Mouse (Mus musculus) limb, embryonic 14.5 days (tissue): ENCODE data around the gene Tiam1. TPM values are rescaled to one million over a fixed set of nuclear protein-coding genes. Genes with fewer than 3 reads are reported as not detected.

ENCODE experiments used
- ATAC-seq: fragments of 200-750 bp; cut with Nextera tagmentation; 2 replicates; pipeline ENCODE4 v1.8.0; 2017; ENCODE audit warnings: low read depth, moderate number of reproducible peaks, moderate TSS enrichment; ENCODE audit not compliant: low FRiP score
- DNase-seq: peaks from one replicate; pipeline ENCODE4 v3.0.0-alpha.2; 2015; ENCODE audit warnings: low spot score
- H3K27ac ChIP-seq: fragments of 300-500 bp; sonication (generic); replicated peaks from 2 replicates; pipeline ENCODE4 v1.5.1; 2014; ENCODE audit warnings: low read depth, mild to moderate bottlenecking, low read length, moderate library complexity, mixed read lengths
- H3K27me3 ChIP-seq: fragments of 300-500 bp; sonication (generic); 2 replicates; pipeline ENCODE4 v1.6.1; 2014; ENCODE audit warnings: low read length, mixed read lengths; ENCODE audit not compliant: control insufficient read depth, insufficient read depth
- H3K36me3 ChIP-seq: fragments of 300-500 bp; sonication (generic); 2 replicates; pipeline ENCODE4 v1.6.1; 2014; ENCODE audit warnings: mild to moderate bottlenecking, low read length, moderate library complexity, mixed read lengths; ENCODE audit not compliant: control insufficient read depth, insufficient read depth
- H3K4me1 ChIP-seq: fragments of 300-500 bp; sonication (generic); 2 replicates; pipeline ENCODE4 v1.6.1; 2014; ENCODE audit warnings: antibody characterized with exemption, low read length, mixed read lengths; ENCODE audit not compliant: control insufficient read depth, insufficient read depth
- H3K4me2 ChIP-seq: fragments of 300-500 bp; sonication (generic); replicated peaks from 2 replicates; pipeline ENCODE4 v1.6.1; 2014; ENCODE audit warnings: low read depth, mild to moderate bottlenecking, low read length, moderate library complexity; ENCODE audit not compliant: severe bottlenecking
- H3K4me3 ChIP-seq: fragments of 300-500 bp; sonication (generic); replicated peaks from 2 replicates; pipeline ENCODE4 v1.5.1; 2014; ENCODE audit warnings: low read length
- H3K9ac ChIP-seq: fragments of 300-500 bp; sonication (generic); 2 replicates; pipeline ENCODE4 v1.6.1; 2014; ENCODE audit warnings: mild to moderate bottlenecking, low read depth, low read length, moderate library complexity; ENCODE audit not compliant: severe bottlenecking
- H3K9me3 ChIP-seq: fragments of 300-500 bp; sonication (generic); 2 replicates; pipeline ENCODE4 v1.6.1; 2016; ENCODE audit warnings: low read length; ENCODE audit not compliant: control insufficient read depth
- POLR2A ChIP-seq: fragments of 200-500 bp; IDR thresholded peaks from 2 replicates; pipeline ENCODE4 v1.8.0; 2012; ENCODE audit warnings: inconsistent platforms, mild to moderate bottlenecking, moderate library complexity, borderline replicate concordance; ENCODE audit not compliant: insufficient read depth, insufficient read length; ENCODE audit errors: extremely low read depth
- WGBS: fragments of 180-500 bp; shearing (Covaris S2); extraction: QIAGEN DNeasy Blood & Tissue Kit; methylation state at CpG from one replicate; pipeline ENCODE4 v1.1.7; 2014; 5-methylcytosine and 5-hydroxymethylcytosine counted together
- polyA plus RNA-seq, 2 experiments: library from polyadenylated mRNA; depleted of rRNA in 1 of 2; stranded (reverse) in 1 of 2; unstranded in 1 of 2; fragments of >200 nt; fragmentation: Nextera tagmentation in 1 of 2; extraction: Ambion mirVana in 1 of 2; gene quantifications; 2 replicates each; pipeline versions ENCODE4 v1.2.1 to v1.2.3; 2012 to 2014

The Tiam1 gene
- polyA plus RNA-seq, 2 experiments = 22.4 to 54.9 TPM

DNA sequence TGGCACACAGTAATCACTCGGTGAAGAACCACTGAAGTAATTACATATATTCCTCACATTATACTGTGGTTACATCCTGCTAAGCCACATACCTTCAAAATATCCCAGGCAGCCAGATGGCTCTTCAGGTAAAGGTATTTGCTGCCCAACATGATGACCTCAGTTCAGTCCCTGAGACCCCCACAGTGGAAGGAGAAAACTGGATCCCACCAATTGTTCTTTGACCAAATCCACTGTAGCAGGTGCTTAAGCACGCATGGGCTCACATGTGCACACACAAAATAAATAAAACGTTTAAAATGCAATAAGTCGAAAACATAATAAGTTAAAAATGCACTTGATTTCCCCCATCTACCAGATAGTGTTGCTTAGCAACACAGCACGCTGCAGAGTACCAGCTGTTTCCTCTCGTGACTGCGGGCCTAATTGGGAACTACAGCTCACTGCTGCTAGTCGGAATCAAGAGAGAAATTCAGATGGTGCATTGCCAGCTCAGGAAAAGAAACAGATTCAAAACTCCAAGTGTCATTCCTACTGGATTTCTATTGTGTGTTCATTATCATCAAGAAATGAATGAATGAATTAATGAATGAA, 102.7 kb downstream of the Tiam1 start:
- H3K27ac ChIP-seq = no peak overlapping the region
- H3K9me3 ChIP-seq = no peaks in the 10 kb centered on the region
- no peak for TF ChIP-seq POLR2A
- peaks cover 5% of the 10 kb centered on the region for H3K4me1 ChIP-seq
- H3K9ac ChIP-seq = no peak overlapping the region
- H3K4me3 ChIP-seq = no peak overlapping the region
- H3K4me2 ChIP-seq = no peak overlapping the region
- no peak for DNase-seq
- no peak for ATAC-seq
- 55% methylated on average over 8 of the region's 8 CpGs for WGBS
- H3K36me3 ChIP-seq = 0 out of 2 replicates have a peak, but pooled peaks cover 4% of the 10 kb centered on the region
- no peaks in the 10 kb centered on the region for H3K27me3 ChIP-seq

GRCm38 (mm10) chr16:90035595-90036110, 107.9 kb downstream of the Tiam1 start:
- H3K4me2 ChIP-seq = no peak overlapping the region
- peaks cover 15% of the 10 kb centered on the region for H3K4me1 ChIP-seq
- H3K36me3 ChIP-seq = no peaks in the 10 kb centered on the region
- no peak for TF ChIP-seq POLR2A
- no peak for ATAC-seq
- H3K9me3 ChIP-seq = no peaks in the 10 kb centered on the region
- H3K27ac ChIP-seq = no peak overlapping the region
- WGBS = 89% methylated on average over 10 of the region's 10 CpGs
- no peaks in the 10 kb centered on the region for H3K27me3 ChIP-seq
- no peak overlapping the region for H3K9ac ChIP-seq
- no peak overlapping the region for H3K4me3 ChIP-seq
- DNase-seq = no peak

DNA sequence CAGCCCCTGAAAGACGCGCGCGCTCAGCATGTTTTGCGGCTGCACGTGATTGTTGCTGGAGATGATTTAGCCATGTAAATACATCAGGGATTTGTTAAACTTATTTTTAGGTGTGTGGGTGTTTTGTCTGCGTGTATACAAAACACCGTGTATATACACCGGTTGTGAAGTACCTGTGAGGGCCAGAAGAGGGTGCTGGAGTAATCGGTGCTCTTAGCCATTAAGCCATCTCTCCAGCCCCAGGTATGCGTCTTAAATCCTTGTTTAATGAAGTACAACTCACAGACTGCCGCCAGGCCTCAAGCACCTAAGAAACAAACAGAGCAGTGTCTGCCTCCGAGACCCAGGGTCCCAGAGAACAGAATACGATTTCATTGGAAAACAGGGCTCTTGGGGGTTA, 113.2 kb downstream of the Tiam1 start:
- WGBS = 73% methylated on average over 14 of the region's 14 CpGs

DNA sequence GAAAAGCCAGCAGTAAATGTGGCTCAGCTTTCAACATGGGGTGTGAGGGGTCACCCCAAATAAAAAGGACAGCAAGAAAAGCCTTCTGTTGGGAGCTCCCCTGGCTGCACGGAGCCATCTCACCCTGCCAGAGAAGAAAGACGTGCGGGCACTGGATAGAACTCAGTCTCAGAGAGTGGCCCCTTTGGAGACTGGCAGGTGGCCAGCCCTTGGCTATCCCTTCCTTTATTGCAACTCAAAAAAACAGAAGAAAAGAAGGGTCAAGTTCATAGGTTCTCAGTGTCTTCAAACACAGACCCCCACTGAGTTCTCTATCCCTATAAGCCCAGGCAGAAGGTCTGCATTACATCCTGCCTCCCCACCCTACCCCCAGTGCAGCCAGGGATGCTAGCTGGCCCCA, 115.7 kb downstream of the Tiam1 start:
- 77% methylated on average over 3 of the region's 3 CpGs for WGBS
- Histone ChIP-seq H3K27me3 (no peaks in the 10 kb centered on the region), H3K9ac (no peak overlapping the region), H3K4me1 (peaks cover 11% of the 10 kb centered on the region; the same call in 1 of the 2 replicates), H3K4me2 (no peak overlapping the region), H3K27ac (no peak overlapping the region), H3K36me3 (peaks cover 5% of the 10 kb centered on the region; the same call in 1 of the 2 replicates), H3K4me3 (no peak overlapping the region), H3K9me3 (no peaks in the 10 kb centered on the region)
- ATAC-seq (no peak), DNase-seq (no peak)
- no peak for TF ChIP-seq POLR2A

More for the DNA sequence above, 113.2 kb downstream of the Tiam1 start:
- Histone ChIP-seq H3K27me3 (no peaks in the 10 kb centered on the region), H3K9ac (no peak overlapping the region), H3K4me2 (no peak overlapping the region), H3K4me1 (peaks cover 13% of the 10 kb centered on the region; the same call in 1 of the 2 replicates), H3K27ac (no peak overlapping the region), H3K36me3 (peaks cover 5% of the 10 kb centered on the region; the same call in 1 of the 2 replicates), H3K9me3 (no peaks in the 10 kb centered on the region), H3K4me3 (no peak overlapping the region)
- no peak for TF ChIP-seq POLR2A
- ATAC-seq (no peak), DNase-seq (no peak)

DNA sequence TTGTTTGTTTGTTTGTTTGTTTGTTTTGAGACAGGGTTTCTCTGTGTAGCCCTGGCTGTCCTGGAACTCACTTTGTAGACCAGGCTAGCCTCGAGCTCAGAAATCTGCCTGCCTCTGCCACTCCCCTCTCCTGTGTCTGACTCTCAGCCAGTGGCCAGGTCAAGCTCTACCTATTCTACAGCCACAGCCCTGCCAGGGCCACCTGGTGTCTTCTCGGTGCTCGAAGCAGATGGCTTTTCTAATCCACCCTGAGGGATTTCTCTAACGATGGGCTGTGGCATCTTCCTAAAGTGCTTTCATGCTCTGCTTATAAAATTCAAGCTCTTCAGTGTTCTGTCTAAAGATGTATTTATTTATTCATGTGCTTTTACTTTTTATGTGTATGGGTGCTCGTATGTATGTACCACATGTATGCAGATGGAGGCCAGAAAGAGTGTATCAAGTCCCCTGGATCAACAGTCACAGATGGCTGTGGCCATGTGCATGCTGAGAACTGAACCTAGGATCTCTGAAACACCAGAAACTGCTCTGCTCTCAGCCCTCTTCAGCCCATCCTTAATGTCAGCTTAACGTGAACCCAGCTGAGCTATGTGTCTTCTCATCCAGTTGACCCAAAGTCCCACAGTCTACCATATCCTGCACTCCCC, 117.9 kb downstream of the Tiam1 start:
- H3K4me1 ChIP-seq = peaks cover 14% of the 10 kb centered on the region; the same call in 1 of the 2 replicates
- WGBS = 83% methylated on average over 6 of the region's 6 CpGs

More for the DNA sequence above, 117.9 kb downstream of the Tiam1 start:
- no peaks in the 10 kb centered on the region for H3K9me3 ChIP-seq
- no peak overlapping the region for H3K4me2 ChIP-seq
- peaks cover 5% of the 10 kb centered on the region; the same call in 1 of the 2 replicates for H3K36me3 ChIP-seq
- no peaks in the 10 kb centered on the region for H3K27me3 ChIP-seq
- DNase-seq = no peak
- H3K27ac ChIP-seq = no peak overlapping the region
- H3K9ac ChIP-seq = no peak overlapping the region
- H3K4me3 ChIP-seq = no peak overlapping the region
- TF ChIP-seq POLR2A = no peak
- no peak for ATAC-seq
